Mouse (Mus musculus) neural tube, embryonic 15.5 days (tissue): Measurements from ENCODE around the gene Med24. TPM values are rescaled to one million over a fixed set of nuclear protein-coding genes. Genes with fewer than 3 reads are reported as not detected.
"Not testable (repeated sequence)": the region's sequence is repeated elsewhere in the genome, so short reads cannot be mapped to it uniquely, and the experiment has no call there.

ENCODE experiments used
- ATAC-seq: fragments of 200-750 bp; cut with Nextera tagmentation; 2 replicates; pipeline ENCODE4 v1.8.0; 2017; ENCODE audit warnings: mild to moderate bottlenecking, moderate TSS enrichment, moderate library complexity; ENCODE audit not compliant: low FRiP score
- H3K27ac ChIP-seq: fragments of 300-500 bp; sonication (generic); replicated peaks from 2 replicates; pipeline ENCODE4 v1.5.1; 2015; ENCODE audit warnings: mild to moderate bottlenecking, inconsistent platforms
- H3K27me3 ChIP-seq: fragments of 300-500 bp; sonication (generic); replicated peaks from 2 replicates; pipeline ENCODE4 v1.6.1; 2015; ENCODE audit warnings: inconsistent platforms
- H3K36me3 ChIP-seq: fragments of 300-500 bp; sonication (generic); 2 replicates; pipeline ENCODE4 v1.6.1; 2015; ENCODE audit warnings: inconsistent platforms
- H3K4me1 ChIP-seq: fragments of 300-500 bp; sonication (generic); 2 replicates; pipeline ENCODE4 v1.6.1; 2015; ENCODE audit warnings: inconsistent platforms
- H3K4me2 ChIP-seq: fragments of 300-500 bp; sonication (generic); 2 replicates; pipeline ENCODE4 v1.6.1; 2015; ENCODE audit warnings: inconsistent platforms, mild to moderate bottlenecking, moderate library complexity
- H3K4me3 ChIP-seq: fragments of 300-500 bp; sonication (generic); replicated peaks from 2 replicates; pipeline ENCODE4 v1.5.1; 2015; ENCODE audit warnings: mild to moderate bottlenecking, inconsistent platforms
- H3K9ac ChIP-seq: fragments of 300-500 bp; sonication (generic); replicated peaks from 2 replicates; pipeline ENCODE4 v1.6.1; 2015; ENCODE audit warnings: mild to moderate bottlenecking, inconsistent platforms
- H3K9me3 ChIP-seq: fragments of 300-500 bp; sonication (generic); replicated peaks from 2 replicates; pipeline ENCODE4 v1.6.1; 2016; ENCODE audit warnings: inconsistent platforms
- WGBS: fragments of 180-500 bp; shearing (Covaris S2); methylation state at CpG from one replicate; pipeline ENCODE4 v1.1.7; 2015; ENCODE audit warnings: mixed read lengths; 5-methylcytosine and 5-hydroxymethylcytosine counted together
- polyA plus RNA-seq: library from polyadenylated mRNA; unstranded; fragments of >200 nt; fragmentation: Nextera tagmentation; extraction: Ambion mirVana; gene quantifications from 2 replicates; pipeline ENCODE4 v1.2.1, GENCODE M21; 2015

Med24 gene
- polyA plus RNA-seq, 1 experiment from 2014 or later, result 59.6 TPM

- no peaks in the 10 kb centered on the region for H3K9me3 ChIP-seq
- H3K36me3 ChIP-seq, result no peaks in the 10 kb centered on the region
- peak overlapping the region; percentile 94 for H3K4me2 ChIP-seq
- peak overlapping the region; percentile 92 for H3K4me3 ChIP-seq
- H3K27ac ChIP-seq, result peak overlapping the region; percentile 99
- ATAC-seq, result peak; percentile 71
- no peaks in the 10 kb centered on the region for H3K27me3 ChIP-seq
- WGBS, result under 1% methylated on average over 69 of the region's 86 CpGs
- peak overlapping the region; percentile 98 for H3K9ac ChIP-seq
- peaks cover 73% of the 10 kb centered on the region for H3K4me1 ChIP-seq
These were observed 12.6 kb upstream of the Med24 start for GRCm38 (mm10) chr11:98741622-98742396.

- Histone ChIP-seq H3K4me3 (peak overlapping the region; percentile 92), H3K27me3 (no peaks in the 10 kb centered on the region), H3K9me3 (no peaks in the 10 kb centered on the region), H3K9ac (peak overlapping the region; percentile 98), H3K4me1 (peaks cover 66% of the 10 kb centered on the region), H3K27ac (peak overlapping the region; percentile 99), H3K4me2 (peak overlapping the region; percentile 94), H3K36me3 (no peaks in the 10 kb centered on the region)
- ATAC-seq, result no peak
- under 1% methylated on average over 17 of the region's 17 CpGs for WGBS
These were observed 11.9 kb upstream of the Med24 start for GRCm38 (mm10) chr11:98741051-98741620.

- Histone ChIP-seq H3K9ac (peak within 1 kb of the TSS; percentile 98), H3K36me3 (no peaks in the 10 kb centered on the region), H3K4me3 (peak within 1 kb of the TSS; percentile 92), H3K27ac (peak within 1 kb of the TSS; percentile 99), H3K27me3 (no peaks in the 10 kb centered on the region), H3K4me1 (peaks cover 60% of the 10 kb centered on the region), H3K4me2 (peak within 1 kb of the TSS; percentile 94), H3K9me3 (no peaks in the 10 kb centered on the region)
- peak; percentile 54 for ATAC-seq
- WGBS, result under 1% methylated on average over 22 of the region's 22 CpGs
These were observed 11.3 kb upstream of the Med24 start, which contains the start of gene Thra for GRCm38 (mm10) chr11:98740393-98741050. TSS of gene Thra (plus strand) at chr11:98740638.

- Histone ChIP-seq H3K9ac (peak overlapping the region; percentile 98; the same call in 1 of the 2 replicates), H3K4me1 (peaks cover 55% of the 10 kb centered on the region), H3K4me3 (peak overlapping the region; percentile 92), H3K9me3 (no peaks in the 10 kb centered on the region), H3K27ac (peak overlapping the region; percentile 99), H3K4me2 (peak overlapping the region; percentile 94), H3K36me3 (no peaks in the 10 kb centered on the region), H3K27me3 (no peaks in the 10 kb centered on the region)
- ATAC-seq, result 0 out of 2 replicates have a peak, but pooled peaks have one; percentile 8
- 3% methylated on average over 8 of the region's 8 CpGs for WGBS
These were observed 10.8 kb upstream of the Med24 start for GRCm38 (mm10) chr11:98740026-98740392.

- H3K4me1 ChIP-seq, result peaks cover 44% of the 10 kb centered on the region
- no peak for ATAC-seq
- WGBS, result 65% methylated on average over 9 of the region's 9 CpGs
These were observed 9.7 kb upstream of the Med24 start for GRCm38 (mm10) chr11:98738925-98739324.

GRCm38 (mm10) chr11:98738428-98738911 lies 9.2 kb upstream of the Med24 start:
- ATAC-seq, result no peak
- WGBS, result 23% methylated on average over 4 of the region's 4 CpGs
- Histone ChIP-seq H3K4me1 (peaks cover 40% of the 10 kb centered on the region), H3K36me3 (no peaks in the 10 kb centered on the region), H3K27ac (peak overlapping the region; percentile 99), H3K27me3 (no peaks in the 10 kb centered on the region), H3K9ac (no peak overlapping the region), H3K4me2 (0 out of 2 replicates have a peak overlapping the region, but pooled peaks have one; percentile 11), H3K4me3 (no peak overlapping the region), H3K9me3 (no peaks in the 10 kb centered on the region)

More at GRCm38 (mm10) chr11:98738925-98739324, 9.7 kb upstream of the Med24 start:
- Histone ChIP-seq H3K4me3 (no peak overlapping the region), H3K4me2 (0 out of 2 replicates have a peak overlapping the region, but pooled peaks have one; percentile 11), H3K9me3 (no peaks in the 10 kb centered on the region), H3K27me3 (no peaks in the 10 kb centered on the region), H3K27ac (peak overlapping the region; percentile 99; the same call in 1 of the 2 replicates), H3K36me3 (no peaks in the 10 kb centered on the region), H3K9ac (no peak overlapping the region)

- not testable (repeated sequence) for H3K27me3 ChIP-seq, H3K27ac ChIP-seq, H3K4me3 ChIP-seq, H3K36me3 ChIP-seq, H3K9ac ChIP-seq, H3K9me3 ChIP-seq, H3K4me2 ChIP-seq, ATAC-seq
- 92% methylated on average over 2 of the region's 2 CpGs for WGBS
- H3K4me1 ChIP-seq, result peaks cover 32% of the 10 kb centered on the region
These were observed 8.0 kb upstream of the Med24 start for GRCm38 (mm10) chr11:98737220-98737619.

- WGBS, result 78% methylated on average over 1 of the region's 1 CpGs
- no peaks in the 10 kb centered on the region for H3K36me3 ChIP-seq
- no peaks in the 10 kb centered on the region for H3K27me3 ChIP-seq
- H3K4me1 ChIP-seq, result peaks cover 33% of the 10 kb centered on the region
- no peak overlapping the region for H3K27ac ChIP-seq
- H3K4me2 ChIP-seq, result no peak overlapping the region
- no peaks in the 10 kb centered on the region for H3K9me3 ChIP-seq
- H3K9ac ChIP-seq, result no peak overlapping the region
- no peak overlapping the region for H3K4me3 ChIP-seq
- no peak for ATAC-seq
These were observed 6.9 kb upstream of the Med24 start for GRCm38 (mm10) chr11:98736176-98736575.

- Histone ChIP-seq H3K9ac (no peak overlapping the region), H3K36me3 (no peaks in the 10 kb centered on the region), H3K27me3 (no peaks in the 10 kb centered on the region), H3K4me2 (no peak overlapping the region), H3K9me3 (no peaks in the 10 kb centered on the region), H3K4me1 (peaks cover 24% of the 10 kb centered on the region), H3K27ac (no peak overlapping the region), H3K4me3 (no peak overlapping the region)
- WGBS, result 97% methylated on average over 4 of the region's 4 CpGs
- ATAC-seq, result no peak
These were observed 5.9 kb upstream of the Med24 start for GRCm38 (mm10) chr11:98735111-98735510.

- no peak overlapping the region for H3K9ac ChIP-seq
- H3K4me1 ChIP-seq, result peaks cover 20% of the 10 kb centered on the region
- 82% methylated on average over 3 of the region's 3 CpGs for WGBS
- H3K9me3 ChIP-seq, result no peaks in the 10 kb centered on the region
- no peak overlapping the region for H3K4me3 ChIP-seq
- no peaks in the 10 kb centered on the region for H3K27me3 ChIP-seq
- no peaks in the 10 kb centered on the region for H3K36me3 ChIP-seq
- no peak overlapping the region for H3K4me2 ChIP-seq
- no peak for ATAC-seq
- H3K27ac ChIP-seq, result no peak overlapping the region
These were observed 4.8 kb upstream of the Med24 start for GRCm38 (mm10) chr11:98734020-98734419.

GRCm38 (mm10) chr11:98731134-98731533 lies 1.9 kb upstream of the Med24 start:
- peaks cover 17% of the 10 kb centered on the region for H3K4me1 ChIP-seq
- no peak for ATAC-seq
- H3K4me3 ChIP-seq, result no peak overlapping the region
- H3K9me3 ChIP-seq, result no peaks in the 10 kb centered on the region
- no peak overlapping the region for H3K4me2 ChIP-seq
- H3K9ac ChIP-seq, result no peak overlapping the region
- no peak overlapping the region for H3K27ac ChIP-seq
- WGBS, result 53% methylated on average over 5 of the region's 5 CpGs
- peaks cover 16% of the 10 kb centered on the region for H3K36me3 ChIP-seq
- H3K27me3 ChIP-seq, result no peaks in the 10 kb centered on the region
